Mouse (Mus musculus) intestine, embryonic 14.5 days (tissue): ENCODE measurements at regions not wholly inside any gene's neighbourhood (a gene's known extent, or its start where the extent isn't known, plus 50 kb on each side); places are given as distances from the start of the nearest gene placed in this dataset.
"Not testable (repeated sequence)": the region's sequence is repeated elsewhere in the genome, so short reads cannot be mapped to it uniquely, and the experiment has no call there.

Source experiments
- ATAC-seq: fragments of 200-750 bp; cut with Nextera tagmentation; replicated peaks from 2 replicates; pipeline ENCODE4 v1.8.0; 2017; ENCODE audit warnings: low read depth, moderate number of reproducible peaks, moderate TSS enrichment, moderate library complexity; ENCODE audit not compliant: low FRiP score, low TSS enrichment
- DNase-seq: peaks from one replicate; pipeline ENCODE4 v3.0.0-alpha.2; 2018; ENCODE audit warnings: low spot score
- H3K27ac ChIP-seq: fragments of 300-500 bp; sonication (generic); 2 replicates; pipeline ENCODE4 v1.5.1; 2014; ENCODE audit warnings: low read depth, mild to moderate bottlenecking, control low read depth
- H3K27me3 ChIP-seq: fragments of 300-500 bp; sonication (generic); replicated peaks from 2 replicates; pipeline ENCODE4 v1.6.1; 2014; ENCODE audit warnings: low read length, control low read depth; ENCODE audit not compliant: control insufficient read depth, insufficient read depth
- H3K36me3 ChIP-seq: fragments of 300-500 bp; sonication (generic); 2 replicates; pipeline ENCODE4 v1.6.1; 2014; ENCODE audit warnings: low read length, control low read depth; ENCODE audit not compliant: control insufficient read depth, insufficient read depth
- H3K4me1 ChIP-seq: fragments of 300-500 bp; sonication (generic); replicated peaks from 2 replicates; pipeline ENCODE4 v1.6.1; 2014; ENCODE audit warnings: low read length, control low read depth, mixed read lengths; ENCODE audit not compliant: control insufficient read depth, insufficient read depth
- H3K4me2 ChIP-seq: fragments of 300-500 bp; sonication (generic); 2 replicates; pipeline ENCODE4 v1.6.1; 2014; ENCODE audit warnings: low read length
- H3K4me3 ChIP-seq: fragments of 300-500 bp; sonication (generic); 2 replicates; pipeline ENCODE4 v1.5.1; 2014; ENCODE audit warnings: low read depth, low read length, control low read depth, mixed read lengths
- H3K9ac ChIP-seq: fragments of 300-500 bp; sonication (generic); 2 replicates; pipeline ENCODE4 v1.6.1; 2014; ENCODE audit warnings: mild to moderate bottlenecking, low read length
- H3K9me3 ChIP-seq: fragments of 300-500 bp; sonication (generic); 2 replicates; pipeline ENCODE4 v1.6.1; 2016; ENCODE audit warnings: low read length, control low read depth; ENCODE audit not compliant: control insufficient read depth
- WGBS: fragments of 180-500 bp; shearing (Covaris S2); extraction: QIAGEN DNeasy Blood & Tissue Kit; methylation state at CpG from one replicate; pipeline ENCODE4 v1.1.7; 2014; 5-methylcytosine and 5-hydroxymethylcytosine counted together

DNA sequence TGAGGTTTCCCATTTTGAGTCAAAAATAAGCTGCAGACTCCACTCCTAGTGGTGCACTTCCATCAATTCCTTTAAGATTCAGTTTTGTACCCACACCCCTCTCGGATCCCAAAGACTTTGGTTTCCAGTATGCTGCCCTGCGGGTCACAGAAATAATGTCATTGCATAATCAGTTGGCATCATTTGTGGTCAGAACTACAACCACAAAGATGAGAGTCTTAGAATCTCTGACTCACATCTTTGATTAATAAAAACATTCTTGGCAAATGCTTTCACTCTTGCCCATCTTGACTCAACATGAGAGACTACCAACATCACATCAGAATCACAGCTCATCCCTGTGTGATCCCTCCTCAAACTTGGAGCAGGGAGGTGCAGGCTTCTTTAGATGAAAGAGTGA, 74.1 kb upstream of the Alkbh8 start:
- no peaks in the 10 kb centered on the region for H3K4me1 ChIP-seq
- DNase-seq (no peak), ATAC-seq (no peak)
- no peak overlapping the region for H3K27ac ChIP-seq
- 88% methylated on average over 2 of the region's 2 CpGs for WGBS
- H3K4me2 ChIP-seq = no peak overlapping the region
- H3K36me3 ChIP-seq = no peaks in the 10 kb centered on the region
- H3K9ac ChIP-seq = no peak overlapping the region
- no peak overlapping the region for H3K4me3 ChIP-seq
- no peaks in the 10 kb centered on the region for H3K27me3 ChIP-seq
- H3K9me3 ChIP-seq = no peaks in the 10 kb centered on the region

GRCm38 (mm10) chr9:3264467-3264866, 70.5 kb upstream of the Alkbh8 start:
- no peaks in the 10 kb centered on the region for H3K27me3 ChIP-seq
- no peak for DNase-seq
- ATAC-seq = no peak
- no peaks in the 10 kb centered on the region for H3K9me3 ChIP-seq
- no peak overlapping the region for H3K4me2 ChIP-seq
- H3K4me1 ChIP-seq = no peaks in the 10 kb centered on the region
- H3K9ac ChIP-seq = no peak overlapping the region
- H3K27ac ChIP-seq = no peak overlapping the region
- H3K36me3 ChIP-seq = no peaks in the 10 kb centered on the region
- no peak overlapping the region for H3K4me3 ChIP-seq

- not testable (repeated sequence) for H3K36me3 ChIP-seq, H3K27ac ChIP-seq, H3K27me3 ChIP-seq, H3K9ac ChIP-seq, DNase-seq, H3K9me3 ChIP-seq, H3K4me1 ChIP-seq, ATAC-seq, H3K4me3 ChIP-seq, H3K4me2 ChIP-seq
- 86% methylated on average over 8 of the region's 8 CpGs for WGBS
Measured at GRCm38 (mm10) chr9:3280496-3280895, 54.4 kb upstream of the Alkbh8 start.

GRCm38 (mm10) chr9:3281906-3282305, 53.0 kb upstream of the Alkbh8 start:
- ATAC-seq, DNase-seq, H3K9ac ChIP-seq, H3K9me3 ChIP-seq, H3K4me1 ChIP-seq, H3K27ac ChIP-seq, H3K4me3 ChIP-seq, H3K27me3 ChIP-seq, H3K36me3 ChIP-seq, H3K4me2 ChIP-seq: not testable (repeated sequence)
- WGBS = 87% methylated on average over 3 of the region's 3 CpGs

DNA sequence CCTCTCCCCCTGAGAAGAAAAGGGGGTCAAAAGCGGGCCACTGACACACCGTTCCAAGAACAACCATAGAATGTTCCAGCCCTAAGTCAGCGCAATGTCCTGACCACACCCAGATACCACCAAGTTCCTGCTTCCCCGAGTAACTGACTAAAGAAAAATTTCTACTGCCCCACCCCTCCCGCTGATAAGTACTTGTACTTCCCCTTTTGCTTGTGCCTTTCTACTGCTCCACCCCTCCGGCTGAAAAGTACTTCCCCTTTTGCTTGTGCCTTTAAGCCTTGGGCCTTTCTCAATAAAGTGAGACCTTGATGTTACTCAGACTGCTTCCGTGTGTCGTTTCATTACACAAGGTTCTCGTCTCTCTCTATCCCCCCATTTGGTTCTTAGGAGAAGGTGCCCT, 51.6 kb upstream of the Alkbh8 start:
- H3K4me2 ChIP-seq, H3K9ac ChIP-seq, H3K27me3 ChIP-seq, H3K27ac ChIP-seq, ATAC-seq, H3K4me3 ChIP-seq, DNase-seq, H3K9me3 ChIP-seq, H3K4me1 ChIP-seq, H3K36me3 ChIP-seq: not testable (repeated sequence)
- WGBS = 91% methylated on average over 9 of the region's 9 CpGs
